Mouse (Mus musculus) testis, adult 2 months (tissue): Measurements from ENCODE around the gene Erc2. TPM values are rescaled to one million over a fixed set of nuclear protein-coding genes. Genes with fewer than 3 reads are reported as not detected.
"Not testable (repeated sequence)": the region's sequence is repeated elsewhere in the genome, so short reads cannot be mapped to it uniquely, and the experiment has no call there.

Experiments
- H3K27ac ChIP-seq: fragments of 200-500 bp; 2 replicates; pipeline ENCODE4 v1.5.1; 2012; ENCODE audit warnings: low read depth, low read length; ENCODE audit not compliant: control insufficient read depth, insufficient read depth
- H3K27me3 ChIP-seq: fragments of 200-500 bp; 2 replicates; pipeline ENCODE4 v1.6.1; 2012; ENCODE audit warnings: mild to moderate bottlenecking, low read length, moderate library complexity; ENCODE audit not compliant: control insufficient read depth, insufficient read depth
- H3K36me3 ChIP-seq: fragments of 200-500 bp; 2 replicates; pipeline ENCODE4 v1.6.1; 2012; ENCODE audit warnings: mild to moderate bottlenecking, low read length; ENCODE audit not compliant: control insufficient read depth, insufficient read depth
- H3K4me1 ChIP-seq: fragments of 200-500 bp; 2 replicates; pipeline ENCODE4 v1.6.1; 2012; ENCODE audit warnings: low read length; ENCODE audit not compliant: control insufficient read depth, insufficient read depth
- H3K4me3 ChIP-seq: fragments of 200-500 bp; 2 replicates; pipeline ENCODE4 v1.5.1; 2012; ENCODE audit warnings: low read depth, mild to moderate bottlenecking, low read length, moderate library complexity, mixed read lengths; ENCODE audit not compliant: control insufficient read depth
- CTCF ChIP-seq: fragments of 200-500 bp; IDR thresholded peaks from 2 replicates; pipeline ENCODE4 v1.5.1; 2012; ENCODE audit warnings: low read depth, mild to moderate bottlenecking, inconsistent platforms, low read length, moderate library complexity; ENCODE audit not compliant: control insufficient read depth, insufficient read depth, insufficient replicate concordance
- POLR2A ChIP-seq: fragments of 200-500 bp; IDR thresholded peaks from 2 replicates; pipeline ENCODE4 v1.6.1; 2012; ENCODE audit warnings: low read depth, mild to moderate bottlenecking, inconsistent platforms, low read length, moderate library complexity; ENCODE audit not compliant: control insufficient read depth
- polyA plus RNA-seq: library from polyadenylated mRNA; depleted of rRNA; stranded (reverse); fragments of >200 nt; gene quantifications from 2 replicates; pipeline ENCODE4 v1.2.3, GENCODE M21; 2012

The Erc2 gene
- polyA plus RNA-seq, 1 experiment, result 2.4 TPM

- H3K27ac ChIP-seq, result no peak overlapping the region
- TF ChIP-seq CTCF (no peak), POLR2A (no peak)
- no peak overlapping the region for H3K4me3 ChIP-seq
- no peaks in the 10 kb centered on the region for H3K4me1 ChIP-seq
- H3K36me3 ChIP-seq, result no peaks in the 10 kb centered on the region
- H3K27me3 ChIP-seq, result no peaks in the 10 kb centered on the region
These were observed 238.3 kb downstream of the Erc2 start for GRCm38 (mm10) chr14:27860371-27861046.

- TF ChIP-seq CTCF (no peak), POLR2A (no peak)
- Histone ChIP-seq H3K4me3 (no peak overlapping the region), H3K27me3 (no peaks in the 10 kb centered on the region), H3K27ac (no peak overlapping the region), H3K36me3 (no peaks in the 10 kb centered on the region), H3K4me1 (no peaks in the 10 kb centered on the region)
These were observed 240.1 kb downstream of the Erc2 start for GRCm38 (mm10) chr14:27862299-27862698.

- Histone ChIP-seq H3K27ac (no peak overlapping the region), H3K4me1 (peaks cover 3% of the 10 kb centered on the region; the same call in 1 of the 2 replicates), H3K4me3 (no peak overlapping the region), H3K27me3 (no peaks in the 10 kb centered on the region), H3K36me3 (no peaks in the 10 kb centered on the region)
- TF ChIP-seq POLR2A (no peak), CTCF (no peak)
These were observed 245.2 kb downstream of the Erc2 start for GRCm38 (mm10) chr14:27867386-27867785.

- TF ChIP-seq CTCF (no peak), POLR2A (no peak)
- peaks cover 3% of the 10 kb centered on the region; the same call in 1 of the 2 replicates for H3K4me1 ChIP-seq
These were observed 251.4 kb downstream of the Erc2 start for GRCm38 (mm10) chr14:27873619-27874018.

GRCm38 (mm10) chr14:27875991-27876411 is 253.8 kb downstream of the Erc2 start:
- no peak overlapping the region for H3K27ac ChIP-seq

More at GRCm38 (mm10) chr14:27873619-27874018, 251.4 kb downstream of the Erc2 start:
- H3K36me3 ChIP-seq, result no peaks in the 10 kb centered on the region
- H3K27me3 ChIP-seq, result no peaks in the 10 kb centered on the region
- no peak overlapping the region for H3K4me3 ChIP-seq
- no peak overlapping the region for H3K27ac ChIP-seq

GRCm38 (mm10) chr14:27881972-27882371 is 259.7 kb downstream of the Erc2 start:
- no peak for TF ChIP-seq POLR2A
- no peak for TF ChIP-seq CTCF
- no peaks in the 10 kb centered on the region for H3K27me3 ChIP-seq
- no peaks in the 10 kb centered on the region for H3K36me3 ChIP-seq
- H3K4me1 ChIP-seq, result no peaks in the 10 kb centered on the region
- H3K4me3 ChIP-seq, result no peak overlapping the region
- no peak overlapping the region for H3K27ac ChIP-seq

More at GRCm38 (mm10) chr14:27875991-27876411, 253.8 kb downstream of the Erc2 start:
- H3K36me3 ChIP-seq, result no peaks in the 10 kb centered on the region
- TF ChIP-seq CTCF (no peak), POLR2A (no peak)
- H3K27me3 ChIP-seq, result no peaks in the 10 kb centered on the region
- H3K4me3 ChIP-seq, result no peak overlapping the region
- peaks cover 3% of the 10 kb centered on the region; the same call in 1 of the 2 replicates for H3K4me1 ChIP-seq

- not testable (repeated sequence) for H3K36me3 ChIP-seq, H3K4me1 ChIP-seq, H3K4me3 ChIP-seq, H3K27me3 ChIP-seq, H3K27ac ChIP-seq
These were observed 264.1 kb downstream of the Erc2 start for GRCm38 (mm10) chr14:27886337-27886736.
